Mouse (Mus musculus): ENCODE data around the gene Notch4. TPM values are rescaled to one million over a fixed set of nuclear protein-coding genes. Genes with fewer than 3 reads are reported as not detected.
A peak's percentile ranks its signal among the peaks of the same experiment; 100 is the strongest.

The Notch4 gene
- polyA plus RNA-seq, 1 experiment from 2014 or later: 2.9 TPM

- Histone ChIP-seq H3K36me3 (peaks cover 16% of the 10 kb centered on the region), H3K4me2 (replicated peaks) (peak overlapping the region; percentile 80), H3K27ac (no peak overlapping the region), H3K4me1 (replicated peaks) (peaks cover 42% of the 10 kb centered on the region), H3K4me3 (replicated peaks) (no peak overlapping the region), H3K9ac (no peak overlapping the region), H3K27me3 (replicated peaks) (no peaks in the 10 kb centered on the region), H3K9me3 (no peaks in the 10 kb centered on the region)
- 84% methylated on average over 12 of the region's 12 CpGs for WGBS
- ATAC-seq: no peak
These were observed 37.7 kb downstream of the Notch4 start for GRCm38 (mm10) chr17:34601796-34602195.

DNA sequence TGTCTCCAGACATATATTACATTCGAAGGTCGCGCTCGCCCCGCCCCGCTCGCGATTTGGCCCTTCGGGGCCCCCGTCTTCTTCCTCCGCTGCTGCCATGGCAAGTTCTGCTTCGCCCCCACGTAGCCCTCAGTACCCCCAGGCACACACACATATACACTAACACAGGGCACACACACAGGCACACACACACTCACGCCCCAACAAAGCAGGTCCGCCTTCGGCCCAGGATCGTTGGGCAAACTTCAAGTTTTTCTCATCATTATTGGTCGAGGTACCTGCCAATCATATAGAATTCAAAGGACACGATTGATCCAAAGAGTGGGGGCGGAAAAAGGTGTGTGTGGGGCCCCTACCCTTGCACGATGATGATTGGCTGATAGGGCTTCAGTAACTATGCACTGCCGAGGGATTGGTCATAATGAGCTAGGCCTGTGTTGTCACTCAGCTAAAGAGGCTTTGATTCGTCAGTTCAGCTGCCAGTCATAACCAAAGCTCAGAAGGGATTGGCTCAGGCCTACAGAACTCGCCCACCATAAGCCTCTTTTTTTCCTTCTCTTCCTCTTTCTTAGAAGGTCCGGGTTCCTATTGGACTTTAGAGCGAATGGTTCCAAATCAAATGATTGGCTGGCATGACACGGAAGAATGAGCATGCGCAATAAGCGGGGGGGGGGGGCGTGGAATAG lies 39.5 kb downstream of the Notch4 start, which contains the start of gene Rnf5:
Gene Rnf5 (minus strand): TSS at position 316 of the 686 bp plus-strand sequence.
- Histone ChIP-seq H3K27ac (peak within 1 kb of the TSS; percentile 91), H3K4me1 (replicated peaks) (peaks cover 43% of the 10 kb centered on the region), H3K9me3 (no peaks in the 10 kb centered on the region), H3K27me3 (replicated peaks) (no peaks in the 10 kb centered on the region), H3K4me3 (replicated peaks) (peak within 1 kb of the TSS; percentile 88), H3K4me2 (replicated peaks) (peak within 1 kb of the TSS; percentile 91), H3K9ac (peak within 1 kb of the TSS; percentile 74), H3K36me3 (peaks cover 16% of the 10 kb centered on the region)
- under 1% methylated on average over 30 of the region's 30 CpGs for WGBS
- peak; percentile 95 for ATAC-seq

DNA sequence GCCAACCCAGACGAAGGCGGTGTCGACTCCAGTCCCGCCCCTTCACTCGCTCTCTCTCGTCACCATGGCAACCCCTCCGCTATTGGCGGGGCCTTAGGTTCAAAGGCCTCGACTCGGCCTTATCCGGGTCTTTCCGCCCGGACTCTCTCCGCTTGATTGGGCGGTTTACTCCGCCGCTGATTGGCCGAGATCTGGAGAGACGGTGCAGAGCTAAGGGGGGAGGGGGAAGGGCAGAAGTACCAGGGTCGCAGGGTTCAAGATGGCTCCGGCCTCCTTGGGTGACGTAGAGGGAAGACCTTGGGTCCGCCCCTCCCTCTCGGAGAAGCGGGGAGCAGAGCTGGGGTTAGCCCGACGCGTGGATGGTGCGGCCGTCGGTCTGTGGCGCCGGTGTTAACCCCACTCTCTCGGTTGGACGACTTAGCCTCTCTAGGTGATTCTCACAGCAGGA lies 40.0 kb downstream of the Notch4 start, which contains the start of gene Agpat1:
Gene Agpat1 (plus strand): TSS at position 202 of the 448 bp plus-strand sequence.
- peak; percentile 89 for ATAC-seq
- no peaks in the 10 kb centered on the region for H3K9me3 ChIP-seq
- WGBS: under 1% methylated on average over 35 of the region's 35 CpGs
- H3K4me3 ChIP-seq (replicated peaks): peak within 1 kb of the TSS; percentile 88
- H3K9ac ChIP-seq: peak within 1 kb of the TSS; percentile 95
- H3K27ac ChIP-seq: peak within 1 kb of the TSS; percentile 91
- H3K36me3 ChIP-seq: peaks cover 16% of the 10 kb centered on the region
- H3K4me2 ChIP-seq (replicated peaks): peak within 1 kb of the TSS; percentile 91
- H3K4me1 ChIP-seq (replicated peaks): peaks cover 45% of the 10 kb centered on the region
- H3K27me3 ChIP-seq (replicated peaks): no peaks in the 10 kb centered on the region

- Histone ChIP-seq H3K9me3 (no peaks in the 10 kb centered on the region), H3K36me3 (peaks cover 16% of the 10 kb centered on the region), H3K4me2 (replicated peaks) (peak overlapping the region; percentile 91), H3K4me3 (replicated peaks) (peak overlapping the region; percentile 88), H3K9ac (peak overlapping the region; percentile 95), H3K27me3 (replicated peaks) (no peaks in the 10 kb centered on the region), H3K27ac (peak overlapping the region; percentile 91), H3K4me1 (replicated peaks) (peaks cover 42% of the 10 kb centered on the region)
- 13% methylated on average over 24 of the region's 24 CpGs for WGBS
- no peak; the same call in 1 of the 2 replicates for ATAC-seq
These were observed 40.6 kb downstream of the Notch4 start for GRCm38 (mm10) chr17:34604511-34605237.

GRCm38 (mm10) chr17:34605609-34606008 lies 41.5 kb downstream of the Notch4 start:
- peak overlapping the region; percentile 95 for H3K9ac ChIP-seq
- WGBS: under 1% methylated on average over 27 of the region's 30 CpGs
- peak overlapping the region; percentile 91 for H3K27ac ChIP-seq
- peaks cover 11% of the 10 kb centered on the region for H3K36me3 ChIP-seq
- no peaks in the 10 kb centered on the region for H3K27me3 ChIP-seq (replicated peaks)
- peaks cover 39% of the 10 kb centered on the region for H3K4me1 ChIP-seq (replicated peaks)
- ATAC-seq: peak; percentile 60
- peak overlapping the region; percentile 88 for H3K4me3 ChIP-seq (replicated peaks)
- H3K4me2 ChIP-seq (replicated peaks): peak overlapping the region; percentile 91
- H3K9me3 ChIP-seq: no peaks in the 10 kb centered on the region

DNA sequence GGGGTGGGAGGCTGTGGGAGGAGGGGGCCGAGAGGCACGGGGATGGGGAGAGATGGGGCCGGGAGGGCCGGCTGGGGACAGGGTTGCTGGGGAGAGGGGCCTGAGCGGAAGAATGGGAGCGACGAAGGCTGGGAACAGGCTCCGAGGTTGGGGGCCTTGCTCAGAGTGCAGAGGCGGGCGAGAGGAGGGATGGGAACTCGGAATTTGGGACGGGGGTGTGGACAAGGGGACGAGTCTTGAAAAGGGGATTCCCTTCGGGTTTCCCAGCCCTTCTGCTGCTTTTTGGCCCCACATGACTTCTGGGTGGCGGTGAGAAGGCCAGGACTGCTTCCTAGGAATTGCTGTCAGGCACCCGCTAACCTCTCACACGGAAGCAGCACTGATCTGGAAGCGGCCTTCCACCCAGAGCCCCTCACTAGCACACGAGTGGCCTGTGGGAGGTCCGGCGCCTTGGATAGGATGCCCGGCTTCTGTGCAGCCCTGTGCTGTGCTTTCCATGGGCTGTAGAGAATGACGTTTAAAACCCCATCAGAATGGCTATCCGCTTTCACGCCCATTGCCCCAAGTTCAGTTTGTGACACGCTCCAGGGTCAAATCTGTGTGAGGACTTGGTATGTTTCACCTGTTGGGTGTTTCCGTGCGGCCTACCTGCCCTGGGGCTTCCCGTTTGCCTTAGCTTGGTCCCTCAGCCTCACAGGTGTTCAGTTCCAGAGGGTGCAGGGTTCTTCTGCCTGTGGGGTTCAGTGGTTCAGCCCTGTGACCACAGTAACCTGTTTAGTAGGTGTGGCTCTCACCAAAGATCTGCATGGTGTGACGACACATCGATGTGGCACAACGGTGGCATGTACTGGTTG lies 42.3 kb downstream of the Notch4 start:
- H3K36me3 ChIP-seq: peaks cover 14% of the 10 kb centered on the region
- WGBS: 12% methylated on average over 32 of the region's 32 CpGs
- no peaks in the 10 kb centered on the region for H3K9me3 ChIP-seq
- no peaks in the 10 kb centered on the region for H3K27me3 ChIP-seq (replicated peaks)
- H3K9ac ChIP-seq: peak overlapping the region; percentile 95
- H3K27ac ChIP-seq: peak overlapping the region; percentile 91
- H3K4me3 ChIP-seq (replicated peaks): peak overlapping the region; percentile 88
- peak overlapping the region; percentile 91 for H3K4me2 ChIP-seq (replicated peaks)
- peaks cover 39% of the 10 kb centered on the region for H3K4me1 ChIP-seq (replicated peaks)
- ATAC-seq: no peak; the same call in 1 of the 2 replicates

DNA sequence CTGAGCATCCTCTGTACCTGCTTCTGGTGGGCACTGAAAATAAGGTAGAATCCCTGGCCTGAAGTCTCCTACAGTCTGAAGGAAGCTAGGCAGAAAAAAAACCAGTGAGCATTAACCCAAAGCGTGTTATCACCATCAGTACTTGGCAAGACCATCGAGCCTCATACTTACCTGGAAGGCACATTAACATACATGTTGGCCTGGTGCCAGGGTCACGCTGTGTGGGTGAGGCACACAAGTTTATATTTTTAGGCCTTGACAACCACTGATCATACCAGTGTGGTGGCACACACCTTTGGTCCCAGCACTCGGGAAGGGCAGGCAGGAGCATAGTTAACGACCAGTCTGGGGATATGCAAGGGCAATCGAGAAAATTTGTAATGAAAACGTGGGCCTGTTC lies 43.9 kb downstream of the Notch4 start:
- 78% methylated on average over 7 of the region's 7 CpGs for WGBS
- ATAC-seq: no peak
- peaks cover 24% of the 10 kb centered on the region for H3K36me3 ChIP-seq
- H3K4me1 ChIP-seq (replicated peaks): peaks cover 29% of the 10 kb centered on the region
- no peak overlapping the region for H3K4me3 ChIP-seq (replicated peaks)
- H3K27me3 ChIP-seq (replicated peaks): no peaks in the 10 kb centered on the region
- H3K9ac ChIP-seq: no peak overlapping the region
- no peaks in the 10 kb centered on the region for H3K9me3 ChIP-seq
- H3K4me2 ChIP-seq (replicated peaks): no peak overlapping the region
- H3K27ac ChIP-seq: no peak overlapping the region

GRCm38 (mm10) chr17:34611050-34611449 lies 47.0 kb downstream of the Notch4 start:
- Histone ChIP-seq H3K9ac (no peak overlapping the region), H3K27ac (no peak overlapping the region), H3K9me3 (no peaks in the 10 kb centered on the region), H3K4me2 (replicated peaks) (no peak overlapping the region), H3K36me3 (peaks cover 42% of the 10 kb centered on the region), H3K4me3 (replicated peaks) (no peak overlapping the region), H3K4me1 (replicated peaks) (peaks cover 21% of the 10 kb centered on the region), H3K27me3 (replicated peaks) (no peaks in the 10 kb centered on the region)
- no peak for ATAC-seq
- 93% methylated on average over 8 of the region's 8 CpGs for WGBS

DNA sequence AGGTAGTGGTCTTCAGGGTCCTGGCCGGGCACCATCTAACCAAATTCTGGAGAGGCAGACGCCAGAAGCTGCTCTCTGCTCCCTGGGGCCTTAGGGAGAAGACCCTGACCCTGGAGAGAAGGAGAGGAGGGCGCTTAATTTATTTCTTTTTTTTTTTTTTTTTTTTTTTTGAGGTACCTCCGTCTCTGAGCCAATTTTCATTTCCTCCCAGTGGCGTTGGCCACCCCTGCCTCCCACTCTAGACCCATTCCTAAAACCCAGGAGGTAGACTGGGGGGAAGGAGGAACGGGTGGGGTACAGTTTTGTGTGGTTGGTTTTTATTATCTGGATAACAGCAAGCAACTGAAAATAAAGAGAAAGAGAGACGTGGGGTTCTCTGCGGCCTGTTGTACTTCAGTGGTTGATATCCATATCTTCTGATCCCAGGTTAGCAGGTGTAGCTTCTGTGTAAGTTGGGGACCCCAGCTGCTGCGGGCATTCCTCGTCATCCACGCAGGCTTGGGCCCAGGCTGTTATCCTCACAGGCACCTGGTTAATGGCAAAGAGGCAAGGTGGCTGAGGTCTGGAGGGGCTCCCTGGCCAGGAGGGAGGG lies 49.1 kb downstream of the Notch4 start:
- WGBS: 87% methylated on average over 11 of the region's 11 CpGs
- no peak overlapping the region for H3K4me3 ChIP-seq (replicated peaks)
- no peak overlapping the region for H3K9ac ChIP-seq
- peaks cover 42% of the 10 kb centered on the region for H3K36me3 ChIP-seq
- H3K27me3 ChIP-seq (replicated peaks): no peaks in the 10 kb centered on the region
- H3K4me1 ChIP-seq (replicated peaks): 0 out of 2 replicates have a peak, but pooled peaks cover 6% of the 10 kb centered on the region
- H3K4me2 ChIP-seq (replicated peaks): no peak overlapping the region
- H3K27ac ChIP-seq: no peak overlapping the region
- no peak for ATAC-seq
- no peaks in the 10 kb centered on the region for H3K9me3 ChIP-seq

- no peak for ATAC-seq
These were observed 49.8 kb downstream of the Notch4 start for GRCm38 (mm10) chr17:34613830-34614229.

DNA sequence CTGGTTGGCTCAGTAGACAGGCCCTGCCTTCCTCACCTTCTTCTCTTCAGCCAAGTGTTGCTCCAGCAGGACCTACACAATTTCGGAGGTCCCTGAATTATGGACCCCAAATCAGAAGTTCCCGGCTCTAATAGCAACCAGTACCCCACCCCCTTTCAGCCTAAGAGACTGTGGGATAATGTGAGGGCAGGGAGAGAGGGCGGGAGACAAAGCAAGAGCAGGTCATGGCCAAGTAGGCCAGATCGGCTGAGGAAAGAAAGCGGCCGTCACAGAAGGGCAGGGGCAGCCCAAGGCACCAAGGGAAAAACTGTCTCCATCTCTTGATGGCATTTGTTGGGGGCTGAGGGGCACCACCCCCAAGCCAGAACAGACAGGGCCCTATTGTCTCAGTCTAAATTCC lies 51.8 kb downstream of the Notch4 start, which contains the start of gene Egfl8:
Gene Egfl8 (minus strand): TSS at position 101 of the 400 bp plus-strand sequence.
- Histone ChIP-seq H3K36me3 (peaks cover 38% of the 10 kb centered on the region), H3K4me1 (replicated peaks) (0 out of 2 replicates have a peak, but pooled peaks cover 2% of the 10 kb centered on the region), H3K27ac (no peak within 1 kb of the TSS), H3K9me3 (no peaks in the 10 kb centered on the region), H3K4me2 (replicated peaks) (no peak within 1 kb of the TSS), H3K4me3 (replicated peaks) (no peak within 1 kb of the TSS), H3K27me3 (replicated peaks) (no peaks in the 10 kb centered on the region), H3K9ac (no peak within 1 kb of the TSS)
- WGBS: 78% methylated on average over 6 of the region's 6 CpGs
- ATAC-seq: no peak

More at GRCm38 (mm10) chr17:34613830-34614229, 49.8 kb downstream of the Notch4 start:
- Histone ChIP-seq H3K4me2 (replicated peaks) (no peak overlapping the region), H3K9me3 (no peaks in the 10 kb centered on the region), H3K4me1 (replicated peaks) (0 out of 2 replicates have a peak, but pooled peaks cover 2% of the 10 kb centered on the region), H3K9ac (no peak overlapping the region), H3K27me3 (replicated peaks) (no peaks in the 10 kb centered on the region), H3K4me3 (replicated peaks) (no peak overlapping the region), H3K27ac (no peak overlapping the region), H3K36me3 (peaks cover 42% of the 10 kb centered on the region)
- 93% methylated on average over 10 of the region's 10 CpGs for WGBS
